Mouse (Mus musculus): ENCODE data around the gene Socs3.
A peak's percentile ranks its signal among the peaks of the same experiment; 100 is the strongest.

The Socs3 gene

DNA sequence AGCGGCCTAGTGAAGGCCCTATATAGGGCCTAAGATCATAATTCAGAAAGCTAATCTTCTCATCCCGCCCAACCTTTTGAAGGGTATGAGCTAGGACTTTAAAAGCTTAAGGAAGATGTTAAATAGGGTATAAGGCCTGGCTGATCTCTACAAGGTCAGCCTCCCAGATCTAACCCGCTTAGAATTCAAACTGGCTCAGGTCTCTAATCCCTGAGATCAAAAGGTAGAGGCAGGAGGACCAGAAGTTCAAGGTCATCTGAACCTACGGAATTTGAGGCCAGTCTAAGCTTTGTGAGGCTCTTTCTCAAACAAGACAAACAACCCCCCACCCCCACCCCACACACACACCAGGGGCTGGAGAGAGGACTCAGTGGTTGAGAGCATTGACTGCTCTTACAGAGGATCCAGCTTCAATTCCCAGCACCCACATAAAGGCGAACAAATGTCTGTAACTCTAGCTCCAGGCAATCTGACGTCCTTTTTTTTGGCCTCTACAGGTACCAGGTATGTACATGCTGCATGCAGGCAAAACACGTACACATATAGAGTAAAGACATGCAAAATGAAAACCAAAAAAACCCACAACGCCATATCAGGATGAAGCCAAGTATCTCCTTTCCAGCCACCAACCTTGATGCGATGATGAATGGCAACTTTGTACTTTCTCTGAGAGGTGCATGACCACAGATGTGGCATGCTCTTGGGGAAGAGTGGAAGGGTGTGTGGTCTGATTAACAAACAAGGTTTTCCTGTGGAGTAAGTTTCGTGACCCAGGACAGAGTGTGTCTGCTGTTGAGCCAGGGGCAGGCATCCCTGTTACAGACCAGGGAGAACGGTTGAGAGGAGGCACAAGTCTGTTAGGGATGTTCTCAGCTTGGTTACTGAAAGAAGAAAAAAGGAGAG, 3.1 kb upstream of the Socs3 start:
- DNase-seq (ENCODE audit: low read depth), result no peak

DNA sequence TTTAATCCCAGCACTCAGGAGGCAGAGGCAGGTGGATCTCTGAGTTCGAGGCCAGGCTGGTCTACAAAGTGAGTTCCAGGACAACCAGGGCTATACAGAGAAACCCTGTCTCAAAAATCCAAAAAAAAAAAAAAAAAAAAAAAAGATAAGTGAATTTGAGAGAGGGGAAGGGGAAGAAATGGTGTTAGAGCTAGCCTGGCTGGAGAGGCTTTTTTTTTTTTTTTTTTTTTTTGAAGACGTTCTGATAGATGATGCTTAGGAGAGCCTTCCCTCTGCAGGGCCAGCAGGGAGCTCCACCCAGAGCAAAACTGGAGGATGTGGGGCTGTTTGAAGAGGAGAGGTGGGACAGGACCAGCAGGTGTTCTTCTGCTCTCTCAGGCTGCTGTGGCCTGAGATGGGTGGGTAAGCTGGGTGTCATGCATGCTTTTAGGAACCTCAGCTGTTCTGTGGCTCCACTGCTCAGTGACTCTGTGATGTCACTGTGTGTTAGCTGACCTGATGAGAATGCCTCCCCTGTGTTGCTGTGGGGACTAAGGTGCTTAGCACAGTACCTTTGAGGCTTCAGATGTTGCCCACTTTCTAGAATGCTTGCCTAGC, 1.9 kb upstream of the Socs3 start:
- DNase-seq (ENCODE audit: low read depth), result no peak

DNA sequence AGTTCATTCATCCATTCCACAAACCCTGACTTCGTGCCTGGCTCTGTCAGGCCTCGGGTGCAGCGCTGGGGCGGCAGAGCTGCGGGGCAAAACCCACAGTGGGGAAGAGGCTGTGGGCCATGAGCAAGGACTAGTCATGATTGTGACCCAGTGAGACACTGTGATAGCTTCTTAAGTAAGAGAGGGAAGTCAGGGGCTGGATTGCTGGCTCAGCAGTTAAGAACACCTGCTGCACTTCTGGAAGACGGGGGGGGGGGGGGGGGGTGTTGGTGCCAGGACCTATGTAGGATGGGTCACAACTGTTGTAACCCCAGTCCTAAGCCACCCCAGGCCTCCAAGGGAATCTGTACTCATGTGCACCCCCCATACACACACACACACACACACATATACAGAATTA, 1.3 kb upstream of the Socs3 start:
- DNase-seq (ENCODE audit: low read depth), result no peak

DNA sequence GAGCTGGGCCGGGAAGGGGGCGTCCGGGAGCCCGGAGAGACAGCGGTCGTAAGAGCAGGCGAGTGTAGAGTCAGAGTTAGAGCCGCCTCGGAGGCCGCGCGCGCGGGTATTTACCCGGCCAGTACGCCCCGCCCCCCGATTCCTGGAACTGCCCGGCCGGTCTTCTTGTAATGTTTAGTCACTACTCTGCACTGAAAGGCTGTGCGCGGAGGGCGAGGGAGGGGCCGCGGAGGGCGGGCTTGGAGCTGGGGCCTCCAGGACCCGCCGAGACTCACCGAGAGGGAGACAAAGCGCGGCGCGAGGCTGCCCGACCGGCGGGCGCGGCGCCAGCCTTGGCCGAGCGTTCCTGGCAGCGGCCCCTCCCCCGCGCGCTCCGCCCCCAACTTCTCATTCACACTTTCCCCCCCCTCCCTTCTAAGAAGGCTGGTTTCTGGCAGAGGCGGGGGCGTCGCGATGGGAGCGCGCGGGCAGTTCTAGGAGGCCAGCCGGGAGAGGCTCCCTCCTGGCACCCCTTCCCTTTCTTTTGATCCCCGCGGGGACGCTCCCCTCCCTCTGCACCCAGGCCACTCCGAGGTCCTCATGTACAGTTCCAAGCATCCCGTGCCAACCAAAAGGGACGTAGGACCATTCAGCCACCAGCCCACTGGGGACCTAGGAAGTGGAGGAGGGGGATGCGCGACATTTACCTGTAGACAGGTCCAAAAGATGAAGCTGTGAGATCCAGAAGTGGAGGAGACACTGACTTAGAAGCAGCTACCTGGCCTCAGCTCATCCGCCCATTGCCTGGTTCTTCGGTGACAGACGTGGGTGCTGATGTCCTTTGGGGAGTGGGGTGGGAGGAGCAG, 525 bp downstream of the Socs3 start:
- DNase-seq (ENCODE audit: low read depth), result peak; percentile 95

DNA sequence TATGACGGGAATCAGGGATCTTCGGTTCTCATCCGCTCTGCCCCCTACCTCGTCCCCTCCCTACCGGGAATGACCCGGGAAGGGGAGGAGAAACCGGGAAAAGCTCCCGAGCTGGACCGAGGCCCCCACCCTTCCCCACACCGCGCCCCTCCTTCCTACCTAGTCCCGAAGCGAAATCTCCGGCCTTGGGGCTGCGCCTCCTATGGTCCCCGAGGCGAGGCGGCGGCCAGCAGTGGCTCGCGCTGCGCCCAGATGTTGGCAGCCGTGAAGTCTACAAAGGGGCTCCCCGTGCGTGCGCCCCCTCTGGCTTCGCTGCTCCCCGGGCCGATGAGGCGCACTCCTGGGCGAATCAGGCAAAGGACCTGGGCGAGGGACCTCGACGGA, 1.1 kb downstream of the Socs3 start:
- no peak for DNase-seq (ENCODE audit: low read depth)

DNA sequence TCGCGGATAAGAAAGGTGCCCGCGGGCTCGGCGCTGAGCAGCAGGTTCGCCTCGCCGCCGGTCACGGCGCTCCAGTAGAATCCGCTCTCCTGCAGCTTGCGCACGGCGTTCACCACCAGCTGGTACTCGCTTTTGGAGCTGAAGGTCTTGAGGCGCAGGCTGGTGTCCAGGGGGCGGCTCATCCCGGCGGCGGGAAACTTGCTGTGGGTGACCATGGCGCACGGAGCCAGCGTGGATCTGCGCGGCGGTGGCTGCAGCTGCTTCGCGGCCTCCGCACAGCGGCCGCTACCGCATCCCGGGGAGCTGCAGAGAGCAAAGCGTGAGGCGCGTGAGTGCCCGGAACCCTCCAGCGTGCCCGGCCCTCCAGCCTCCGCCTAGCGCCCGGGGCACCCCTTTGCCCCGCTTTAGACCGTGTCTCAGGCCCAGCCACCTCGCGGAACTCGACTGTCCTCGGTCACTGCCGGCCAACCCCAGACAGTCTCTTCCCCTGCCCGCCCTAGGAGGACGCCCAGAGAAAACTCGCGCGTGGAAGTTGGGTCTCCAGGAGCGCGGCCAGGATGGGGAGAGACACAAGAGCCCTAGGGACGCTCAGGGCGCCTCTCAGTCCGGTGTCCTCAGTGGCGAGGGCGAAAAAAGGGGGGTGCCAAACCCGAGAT, 1.7 kb downstream of the Socs3 start:
- no peak for DNase-seq (ENCODE audit: low read depth)

DNA sequence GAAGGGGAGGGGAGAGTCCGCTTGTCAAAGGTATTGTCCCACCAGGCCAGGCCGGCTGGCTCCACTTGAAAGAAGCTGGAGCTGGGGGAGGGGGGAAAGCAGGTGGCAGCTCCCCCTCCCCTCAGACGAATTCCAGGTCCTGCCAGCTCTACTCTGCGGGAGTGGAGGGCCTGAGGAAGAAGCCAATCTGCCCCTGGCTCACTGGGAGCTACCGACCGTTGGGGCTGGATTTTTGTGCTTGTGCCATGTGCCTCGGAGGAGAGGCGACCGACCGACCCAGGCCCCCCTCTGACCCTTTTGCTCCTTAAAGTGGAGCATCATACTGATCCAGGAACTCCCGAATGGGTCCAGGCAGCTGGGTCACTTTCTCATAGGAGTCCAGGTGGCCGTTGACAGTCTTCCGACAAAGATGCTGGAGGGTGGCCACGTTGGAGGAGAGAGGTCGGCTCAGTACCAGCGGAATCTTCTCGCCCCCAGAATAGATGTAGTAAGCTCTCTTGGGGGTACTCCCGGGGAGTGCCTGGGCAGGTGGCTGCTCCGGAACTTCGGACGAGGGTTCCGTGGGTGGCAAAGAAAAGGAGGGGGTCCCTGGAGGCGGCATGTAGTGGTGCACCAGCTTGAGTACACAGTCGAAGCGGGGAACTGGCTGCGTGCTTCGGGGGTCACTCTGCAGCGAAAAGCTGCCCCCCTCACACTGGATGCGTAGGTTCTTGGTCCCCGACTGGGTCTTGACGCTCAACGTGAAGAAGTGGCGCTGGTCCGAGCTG, 2.4 kb downstream of the Socs3 start:
- DNase-seq (ENCODE audit: low read depth), result no peak

DNA sequence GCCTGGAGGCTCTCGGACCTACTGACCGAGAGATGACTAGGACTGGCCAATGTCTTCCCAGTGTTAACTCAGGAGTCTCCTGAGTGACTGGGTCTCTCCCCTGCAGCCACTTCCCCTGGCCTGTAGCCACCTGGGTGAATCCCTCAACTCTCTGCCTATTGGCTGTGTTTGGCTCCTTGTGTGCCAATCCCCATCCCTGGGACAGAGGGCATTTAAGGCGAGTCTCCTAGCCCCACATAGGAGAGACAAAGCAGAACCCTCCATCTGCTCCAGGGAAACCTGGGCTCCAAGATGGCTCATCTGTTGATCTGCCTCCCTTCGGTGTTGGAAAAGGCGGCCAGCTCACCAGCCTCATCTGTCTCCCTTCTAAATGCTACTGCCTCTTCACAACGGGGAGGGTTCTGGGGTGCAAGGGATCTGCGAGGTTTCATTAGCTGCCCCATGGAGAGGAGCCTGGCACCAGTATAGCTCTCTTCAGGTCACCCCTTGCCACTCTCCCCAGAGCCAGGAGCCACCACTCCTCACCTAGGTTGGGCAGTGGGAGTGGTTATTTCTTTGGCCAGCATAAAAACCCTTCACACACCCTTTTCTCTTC, 3.2 kb downstream of the Socs3 start:
- DNase-seq (ENCODE audit: low read depth), result no peak

DNA sequence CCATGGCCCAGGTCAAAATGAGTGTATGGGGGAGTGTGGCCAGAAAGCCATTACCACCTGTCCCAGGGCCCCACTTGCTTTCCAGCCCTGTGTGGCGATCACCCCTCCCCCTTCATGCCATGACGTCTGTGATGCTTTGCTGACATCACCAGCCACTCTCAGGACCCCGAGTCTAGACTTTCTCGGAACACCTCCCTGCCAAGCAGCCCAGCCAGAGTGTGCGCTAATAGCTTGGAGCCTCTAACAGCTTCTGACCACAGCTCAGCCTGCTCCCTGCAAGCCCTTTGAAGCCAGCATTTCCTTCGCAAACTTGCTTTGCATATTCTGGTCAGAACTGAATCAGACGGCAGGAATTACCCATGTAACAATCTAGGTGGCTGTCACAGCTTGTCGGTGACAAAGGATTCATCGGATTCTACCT, 4.3 kb downstream of the Socs3 start:
- DNase-seq (ENCODE audit: low read depth), result no peak

DNA sequence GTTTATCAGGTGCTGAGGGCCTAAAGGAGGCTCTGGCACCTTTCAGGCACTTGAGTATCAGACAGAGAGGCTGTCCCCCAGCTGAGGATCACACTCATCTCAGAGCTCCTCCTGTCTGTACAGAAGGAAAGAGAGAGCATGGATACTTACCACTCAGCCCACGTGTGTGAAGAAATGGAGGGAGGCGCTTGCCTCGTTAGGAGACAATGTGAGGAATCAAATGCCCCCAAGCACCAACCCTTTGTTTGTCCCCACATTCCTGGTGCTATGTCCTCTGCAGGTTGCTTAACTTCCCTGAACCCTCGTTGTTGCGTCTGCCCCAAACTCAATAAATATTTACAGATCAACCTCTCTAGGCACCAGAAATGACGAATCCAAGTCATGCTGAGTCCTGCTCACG, 4.8 kb downstream of the Socs3 start:
- DNase-seq (ENCODE audit: low read depth), result no peak

DNA sequence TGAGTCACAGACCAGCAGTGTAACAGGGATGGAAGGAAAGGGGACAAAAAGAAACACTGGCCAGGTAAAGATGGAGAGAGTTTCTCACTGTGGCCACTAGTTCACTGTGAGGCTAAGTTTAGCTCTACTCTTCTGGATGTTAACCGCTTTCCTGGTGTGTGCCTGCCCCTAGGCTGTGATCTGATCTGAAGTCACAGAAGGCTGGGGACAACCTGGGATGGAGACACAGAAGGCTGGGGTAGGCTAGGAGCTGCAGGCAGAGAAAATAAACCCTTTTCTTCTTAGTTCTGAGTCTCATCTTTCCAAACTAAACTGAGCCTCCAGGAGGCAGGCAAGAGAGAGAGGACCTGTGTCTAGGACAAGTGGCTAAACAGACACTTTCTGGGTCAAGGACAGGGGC, 5.6 kb downstream of the Socs3 start:
- DNase-seq (ENCODE audit: low read depth), result no peak

DNA sequence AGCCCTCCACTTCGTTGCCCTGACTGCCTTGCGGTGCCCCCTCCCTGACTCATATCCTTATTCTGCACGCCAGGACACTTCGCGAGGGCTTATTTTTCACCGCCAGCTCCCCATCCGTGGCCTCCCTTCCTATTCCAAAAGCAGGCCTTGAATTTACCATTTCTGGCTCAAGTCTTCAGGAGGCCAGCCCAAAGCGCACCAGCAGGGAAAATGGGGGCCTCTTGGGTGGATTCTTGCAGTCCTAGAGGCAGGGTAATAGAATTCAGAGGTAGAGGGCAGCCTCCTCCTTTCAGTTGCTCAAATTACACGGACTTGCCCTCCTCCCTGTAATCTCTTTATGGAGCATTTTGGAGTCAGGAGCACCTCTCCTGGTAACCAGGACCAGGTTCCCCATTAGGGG, 6.0 kb downstream of the Socs3 start:
- DNase-seq (ENCODE audit: low read depth), result no peak

DNA sequence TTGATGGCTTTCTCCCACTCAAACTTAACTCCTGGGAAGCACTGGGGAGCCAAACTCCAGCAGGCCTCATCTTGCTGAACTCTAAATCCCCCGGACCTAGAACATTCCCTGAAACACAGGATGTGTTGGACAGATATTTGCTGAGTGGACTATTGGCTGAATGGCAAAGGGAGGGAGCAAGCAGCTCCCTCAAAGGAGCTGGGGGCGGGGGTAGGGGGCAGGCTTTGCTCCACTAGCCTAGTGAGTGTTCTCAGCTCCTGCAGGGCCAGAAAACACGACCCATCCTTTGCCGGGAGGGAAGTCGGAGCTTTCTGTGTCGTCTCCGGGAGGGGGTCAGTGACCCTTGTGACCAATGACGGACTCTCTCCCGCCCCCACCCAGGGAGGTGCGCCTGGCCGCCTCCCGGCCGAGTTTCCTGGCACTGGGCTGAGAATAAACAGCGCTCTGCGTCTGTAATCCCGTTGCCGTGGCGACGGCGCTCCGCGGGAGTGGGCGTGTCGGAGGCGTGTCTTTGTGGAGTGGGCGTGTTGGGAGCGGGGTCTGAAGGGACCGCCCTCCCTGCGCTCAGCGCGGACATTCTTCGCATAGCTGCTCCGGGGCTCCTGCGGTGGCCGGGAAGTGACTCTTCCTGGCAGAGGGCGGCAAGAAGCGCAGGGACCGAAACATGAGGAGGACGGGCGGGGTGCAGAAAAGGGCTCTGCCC, 6.6 kb downstream of the Socs3 start:
- peak; percentile 94 for DNase-seq (ENCODE audit: low read depth)

DNA sequence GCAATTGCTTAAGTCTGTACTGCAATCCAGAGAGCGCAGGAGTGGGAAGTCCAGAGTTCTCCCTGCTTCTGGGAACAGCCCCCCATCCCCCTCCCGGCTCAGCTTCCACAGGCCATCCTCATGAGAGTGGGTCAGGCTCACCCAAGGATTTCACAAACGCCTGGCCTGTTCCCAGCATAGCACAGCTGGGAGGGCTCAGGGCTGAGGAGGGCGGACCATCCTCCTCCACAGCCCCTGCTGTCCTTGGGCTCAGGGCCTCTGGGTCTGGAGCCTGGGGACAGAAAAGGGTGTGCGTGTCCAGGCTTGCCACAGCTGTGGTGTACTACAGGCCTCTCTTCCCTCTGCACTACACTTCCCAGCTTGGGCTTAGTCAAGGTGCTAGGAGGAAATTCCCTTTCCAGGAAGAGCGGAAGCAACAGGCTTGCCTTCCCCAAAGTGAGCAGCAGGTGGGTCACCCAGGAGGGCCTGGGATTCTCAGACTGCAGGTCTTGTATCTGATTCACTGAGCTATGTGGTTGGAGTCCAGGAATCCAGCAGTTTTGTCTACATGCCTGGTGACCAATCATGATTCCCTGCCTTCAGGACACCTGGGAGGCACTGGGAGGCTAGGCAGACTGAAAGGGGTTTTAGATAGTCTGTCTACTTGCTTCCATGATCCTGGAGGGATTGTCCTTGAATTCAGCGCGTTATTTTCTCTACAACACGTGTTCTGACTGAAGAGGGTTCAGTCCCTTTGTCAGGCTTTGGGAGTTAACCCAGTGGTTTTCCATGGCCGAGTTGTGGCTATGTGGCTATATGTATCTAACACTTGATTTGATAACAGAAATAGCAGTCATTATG, 7.4 kb downstream of the Socs3 start:
- no peak for DNase-seq (ENCODE audit: low read depth)

DNA sequence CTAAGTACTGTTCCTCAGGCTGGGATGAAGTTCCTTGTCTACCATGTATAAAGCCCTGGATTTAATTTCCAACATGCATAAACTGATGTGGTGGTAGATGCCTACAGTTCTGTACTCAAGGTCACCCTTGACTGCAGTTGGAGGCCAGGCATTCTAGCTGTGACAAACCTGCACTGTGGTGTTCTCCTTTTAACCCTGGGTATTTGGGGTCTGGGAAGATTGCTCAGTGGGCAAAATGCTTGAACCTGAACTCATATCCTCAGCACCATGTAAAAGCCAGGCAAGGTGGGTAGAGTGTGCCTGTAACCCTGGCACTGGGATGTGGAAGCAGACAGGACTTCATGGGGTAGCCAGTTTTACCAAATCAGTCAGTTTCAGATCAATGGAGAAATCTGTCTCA, 9.2 kb downstream of the Socs3 start:
- no peak for DNase-seq (ENCODE audit: low read depth)

DNA sequence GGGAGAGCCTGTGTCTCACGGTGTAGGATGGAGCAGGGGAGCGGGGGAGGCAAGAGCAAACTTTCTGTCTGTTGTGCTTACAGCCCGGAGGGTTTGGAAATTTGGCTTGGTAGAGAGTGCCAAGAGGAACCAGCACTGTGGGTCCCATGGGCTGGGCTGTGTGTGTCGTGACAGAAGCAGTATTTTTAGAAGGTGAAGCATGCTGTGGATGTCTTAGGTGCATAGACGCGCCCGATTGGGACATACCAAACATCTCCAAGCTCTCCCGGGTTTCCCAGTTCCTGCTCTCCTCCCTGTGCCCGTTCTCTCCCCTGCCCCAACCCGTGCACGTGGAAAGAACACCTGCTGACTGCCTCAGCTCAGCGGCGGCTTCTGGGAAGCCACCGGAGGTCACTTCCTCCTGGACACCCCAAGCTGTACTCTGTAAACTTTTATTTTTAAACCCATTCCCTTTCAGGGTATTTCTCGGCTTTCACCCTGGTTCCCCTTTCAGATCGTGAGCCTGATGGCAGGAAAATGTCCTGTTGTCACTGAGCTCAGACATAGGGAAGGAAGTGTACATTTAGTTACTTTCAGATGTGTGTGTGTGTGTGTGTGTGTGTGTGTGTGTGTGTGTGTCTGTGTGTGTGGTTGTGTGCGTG, 10.0 kb downstream of the Socs3 start:
- DNase-seq (ENCODE audit: low read depth), result no peak

DNA sequence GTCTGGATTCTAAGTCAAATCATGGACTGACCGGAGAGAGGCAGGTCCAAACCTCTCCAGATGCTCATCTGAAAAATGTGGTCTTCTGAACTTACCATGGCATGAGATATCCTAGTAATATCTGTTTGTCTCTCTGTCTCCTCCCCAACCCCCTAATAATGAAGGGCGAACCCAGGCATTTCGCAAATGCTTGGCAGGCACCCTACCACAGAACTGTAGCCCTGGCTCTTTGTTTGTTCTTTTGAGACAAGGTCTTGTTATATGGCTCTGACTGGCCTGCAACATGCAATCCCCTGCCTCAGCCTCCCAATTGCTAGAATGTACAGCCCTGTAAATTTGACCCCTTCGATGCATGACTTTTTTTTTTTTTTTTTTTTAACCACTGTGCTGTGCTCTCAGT, 10.7 kb downstream of the Socs3 start:
- no peak for DNase-seq (ENCODE audit: low read depth)

DNA sequence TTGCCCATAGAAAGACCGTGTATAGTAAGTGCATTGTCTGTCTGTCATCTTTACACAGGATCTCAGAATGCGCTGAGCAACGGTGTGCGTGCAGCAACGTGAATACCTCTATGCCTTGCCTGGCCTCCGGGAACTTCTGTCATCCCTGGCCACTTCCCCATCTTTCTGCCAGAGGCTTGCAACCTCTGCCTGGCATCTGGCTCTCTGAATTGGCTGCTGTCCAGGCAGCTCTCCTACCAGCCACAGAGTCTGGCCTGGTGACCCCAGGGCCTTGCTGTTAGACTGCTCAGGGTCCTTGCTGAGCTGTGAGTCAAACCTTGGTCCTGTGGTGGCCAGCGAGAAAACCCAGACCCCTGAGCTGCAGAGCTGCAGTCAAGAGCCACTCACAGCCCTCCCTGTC, 11.7 kb downstream of the Socs3 start:
- DNase-seq (ENCODE audit: low read depth), result no peak

DNA sequence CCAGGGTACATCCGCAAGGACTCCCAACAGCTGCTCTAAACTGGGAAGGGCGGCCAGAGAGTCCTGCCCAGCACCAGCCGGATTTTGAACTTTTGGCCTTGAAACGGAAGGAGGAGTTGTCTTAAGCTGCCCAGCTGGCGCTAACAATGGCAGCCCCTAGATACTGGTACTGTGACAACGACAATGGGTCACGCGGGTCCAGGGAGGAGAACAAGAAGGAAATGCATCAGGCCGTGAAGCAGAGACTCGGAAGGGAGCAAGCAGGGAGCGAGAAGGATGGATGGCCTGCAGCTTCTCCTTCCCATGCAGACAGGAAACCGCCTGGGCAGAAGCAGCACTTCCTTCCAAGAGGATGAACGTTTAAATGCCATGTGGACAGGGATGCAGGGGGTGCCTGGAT, 14.2 kb downstream of the Socs3 start:
- DNase-seq (ENCODE audit: low read depth), result no peak

All from fibroblast of lung, adult 2 months (primary cell).